Mouse (Mus musculus) ES-Bruce4 (cell line): ENCODE data around the gene Bcorl1.
"Not testable (repeated sequence)": the region's sequence is repeated elsewhere in the genome, so short reads cannot be mapped to it uniquely, and the experiment has no call there.

ENCODE experiments used
- CTCF ChIP-seq: IDR thresholded peaks from one replicate; pipeline ENCODE4 v1.8.1; 2011; ENCODE audit warnings: low read depth, low read length
- EP300 ChIP-seq: IDR thresholded peaks from 2 replicates; pipeline ENCODE4 v1.6.1; 2011; ENCODE audit warnings: low read depth, low read length; ENCODE audit not compliant: insufficient read depth
- POLR2A ChIP-seq: IDR thresholded peaks from one replicate; pipeline ENCODE4 v1.8.1; 2011; ENCODE audit warnings: low read length; ENCODE audit not compliant: insufficient read depth

- not testable (repeated sequence) for TF ChIP-seq CTCF, POLR2A, EP300
These were observed 94.9 kb downstream of the Bcorl1 start for GRCm38 (mm10) chrX:48436082-48436481.
